Mouse (Mus musculus) left cerebral cortex, adult 6 months (tissue): ENCODE data around the gene Bend6. TPM values are rescaled to one million over a fixed set of nuclear protein-coding genes. Genes with fewer than 3 reads are reported as not detected.

Experiments used
- long read RNA-seq, 2 experiments: library from polyadenylated mRNA; unstranded; transcript quantifications; one replicate each; pipeline ENCODE4 v2.0.0; 2019 to 2020
- polyA plus RNA-seq: library from polyadenylated mRNA; unstranded; fragments of <200 nt; fragmentation: Nextera tagmentation; gene quantifications from 2 replicates; pipeline ENCODE4 v1.2.3, GENCODE M21; 2021

The Bend6 gene
- polyA plus RNA-seq = 53.3 and 127 TPM in 2 replicates
- long read RNA-seq, experiment 1, transcript Bend6-201 (7 exons, 2,487 nt) = major isoform, 400 of 470 reads
- long read RNA-seq, experiment 1, transcript Bend6-202 (6 exons, 2,231 nt) = minor isoform, 5 of 470 reads
- long read RNA-seq, experiment 1, partial matches to known transcripts = 43 of 470 reads
- long read RNA-seq, experiment 1, other reads (novel, unspliced or antisense) = 22 of 470 reads
- long read RNA-seq, experiment 2, transcript Bend6-201 (7 exons, 2,487 nt) = major isoform, 50 of 79 reads
- long read RNA-seq, experiment 2, partial matches to known transcripts = 16 of 79 reads
- long read RNA-seq, experiment 2, other reads (novel, unspliced or antisense) = 13 of 79 reads

GRCm38 (mm10) chr1:33907421-33908190 is at the start of gene Bend6:
Bend6 (minus strand) TSS chr1:33907816.

GRCm38 (mm10) chr1:33908191-33908962 is 761 bp upstream of the Bend6 start, which contains the start of gene Dst:
Dst (plus strand) TSS chr1:33908225.

GRCm38 (mm10) chr1:33813868-33814794 is 93.5 kb downstream of the Bend6 start, which contains the start of gene Zfp451:
Zfp451 (minus strand) TSS chr1:33814595.

Other genes with a start within 250 kb of the Bend6 start
- 4.7 and 5.4 TPM in 2 replicates for gene Prim2, start 238.0 kb downstream of the Bend6 start, polyA plus RNA-seq
- 8.3 and 10.0 TPM in 2 replicates for gene Rab23, start 187.9 kb downstream of the Bend6 start, polyA plus RNA-seq
- 16.2 and 19.4 TPM in 2 replicates for gene Bag2, start 150.0 kb downstream of the Bend6 start, polyA plus RNA-seq
- 9.6 and 12.1 TPM in 2 replicates for gene Zfp451, start 93.2 kb downstream of the Bend6 start, polyA plus RNA-seq
- 17.7 and 22.7 TPM in 2 replicates for gene Dst, start 409 bp upstream of the Bend6 start, polyA plus RNA-seq